Mouse (Mus musculus) spleen, adult 18-20 months (tissue): ENCODE measurements around the gene Mon2.
"Not testable (repeated sequence)": the region's sequence is repeated elsewhere in the genome, so short reads cannot be mapped to it uniquely, and the experiment has no call there.

Experiments used
- DNase-seq, 2 experiments: peaks; one replicate each; pipeline ENCODE4 v3.0.0; 2022; ENCODE audit warnings: mixed read lengths in 2 of 2

The Mon2 gene

GRCm38 (mm10) chr10:122991053-122991452, 85.3 kb downstream of the Mon2 start:
- DNase-seq: no peak

- no peak for DNase-seq
Observed at GRCm38 (mm10) chr10:122990606-122991005, 85.7 kb downstream of the Mon2 start.

GRCm38 (mm10) chr10:122989916-122990315, 86.4 kb downstream of the Mon2 start:
- no peak for DNase-seq

- no peak for DNase-seq
Observed at GRCm38 (mm10) chr10:122988372-122988771, 87.9 kb downstream of the Mon2 start.

- DNase-seq: peak; percentile 14 to 42
Observed at GRCm38 (mm10) chr10:122987671-122988128, 88.6 kb downstream of the Mon2 start.

GRCm38 (mm10) chr10:122986320-122987225, 89.7 kb downstream of the Mon2 start:
- peak; percentile 62 to 69 for DNase-seq

- peak; percentile 77 to 82 for DNase-seq
Observed at GRCm38 (mm10) chr10:122985515-122986319, 90.6 kb downstream of the Mon2 start.

- no peak for DNase-seq
Observed at GRCm38 (mm10) chr10:122985252-122985514, 91.1 kb downstream of the Mon2 start.

- no peak for DNase-seq
Observed at GRCm38 (mm10) chr10:122984531-122985251, 91.6 kb downstream of the Mon2 start.

- no peak for DNase-seq
Observed at GRCm38 (mm10) chr10:122983579-122984530, 92.5 kb downstream of the Mon2 start.

- DNase-seq: no peak
Observed at GRCm38 (mm10) chr10:122982909-122983578, 93.3 kb downstream of the Mon2 start.

GRCm38 (mm10) chr10:122980123-122980522, 96.2 kb downstream of the Mon2 start:
- DNase-seq: no peak

GRCm38 (mm10) chr10:122979356-122979755, 96.9 kb downstream of the Mon2 start:
- DNase-seq: no peak

GRCm38 (mm10) chr10:122976038-122976437, 100.3 kb downstream of the Mon2 start:
- DNase-seq: no peak

- DNase-seq: no peak
Observed at GRCm38 (mm10) chr10:122973241-122973640, 103.1 kb downstream of the Mon2 start.

GRCm38 (mm10) chr10:122970188-122970587, 106.1 kb downstream of the Mon2 start:
- DNase-seq: no peak

- DNase-seq: no peak
Observed at GRCm38 (mm10) chr10:122966421-122966820, 109.9 kb downstream of the Mon2 start.

GRCm38 (mm10) chr10:122965650-122966049, 110.7 kb downstream of the Mon2 start:
- not testable (repeated sequence) for DNase-seq

- DNase-seq: no peak
Observed at GRCm38 (mm10) chr10:122964241-122964636, 112.1 kb downstream of the Mon2 start.

- DNase-seq: no peak
Observed at GRCm38 (mm10) chr10:122963463-122964240, 112.7 kb downstream of the Mon2 start.

GRCm38 (mm10) chr10:122962651-122963050, 113.7 kb downstream of the Mon2 start:
- DNase-seq: no peak
